Mouse (Mus musculus): ENCODE data around the gene Tradd. TPM values are rescaled to one million over a fixed set of nuclear protein-coding genes. Genes with fewer than 3 reads are reported as not detected.

Gene Tradd
- polyA plus RNA-seq, 1 experiment from 2014 or later = 16.6 TPM

DNA sequence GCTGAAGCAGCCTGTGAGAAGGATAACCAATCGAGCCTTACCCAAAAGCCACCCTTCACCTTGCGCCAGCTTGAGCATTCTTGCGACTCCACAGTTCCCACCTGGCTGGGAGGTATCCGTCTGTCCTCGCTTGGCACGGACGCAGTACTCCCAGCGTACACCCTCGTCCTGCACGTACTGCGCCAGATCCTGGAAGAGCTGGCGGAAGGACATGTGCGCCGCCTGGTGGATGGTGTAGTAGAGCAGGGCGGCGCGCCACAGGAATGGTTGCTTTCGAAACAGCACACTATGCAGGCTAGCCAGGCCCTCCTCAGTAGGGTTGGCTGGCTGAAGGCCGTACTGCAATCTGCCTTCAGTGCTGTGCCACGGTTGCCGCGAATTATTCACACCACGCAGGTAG lies 18.7 kb upstream of the Tradd start:
- Histone ChIP-seq H3K9me3 (no peaks in the 10 kb centered on the region), H3K4me1 (replicated peaks) (peaks cover 10% of the 10 kb centered on the region), H3K27ac (no peak overlapping the region), H3K9ac (replicated peaks) (no peak overlapping the region), H3K4me3 (replicated peaks) (no peak overlapping the region), H3K36me3 (peaks cover 46% of the 10 kb centered on the region), H3K27me3 (peaks cover 45% of the 10 kb centered on the region), H3K4me2 (no peak overlapping the region)
- WGBS = 17% methylated on average over 23 of the region's 23 CpGs
- peak; percentile 37; the same call in 1 of the 2 replicates for ATAC-seq (ENCODE audit: insufficient number of reproducible peaks, insufficient read depth, low FRiP score, low TSS enrichment, low read depth)

DNA sequence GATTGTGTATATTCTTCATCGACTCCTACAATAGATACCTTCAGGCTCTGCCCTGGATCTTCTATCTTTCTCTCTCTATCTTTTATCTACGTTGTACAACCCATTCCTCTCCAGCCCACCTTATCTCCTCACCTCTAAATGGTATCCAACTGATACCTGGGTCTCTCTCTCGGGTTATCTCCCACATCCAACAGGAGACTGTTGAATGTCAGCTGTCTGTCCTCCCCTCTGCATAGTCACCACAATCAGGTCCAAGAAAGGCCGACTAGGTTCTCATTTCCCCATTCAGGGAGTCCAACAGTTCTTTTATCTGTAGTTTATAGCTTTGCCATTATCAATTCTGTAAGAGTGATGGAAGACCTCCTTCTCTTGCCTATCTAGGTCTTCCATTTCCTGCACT lies 17.8 kb upstream of the Tradd start:
- Histone ChIP-seq H3K4me2 (no peak overlapping the region), H3K27me3 (peaks cover 54% of the 10 kb centered on the region), H3K27ac (no peak overlapping the region), H3K4me3 (replicated peaks) (no peak overlapping the region), H3K4me1 (replicated peaks) (peaks cover 8% of the 10 kb centered on the region), H3K9me3 (no peaks in the 10 kb centered on the region), H3K36me3 (peaks cover 46% of the 10 kb centered on the region), H3K9ac (replicated peaks) (no peak overlapping the region)
- WGBS = 89% methylated on average over 4 of the region's 4 CpGs
- ATAC-seq (ENCODE audit: insufficient number of reproducible peaks, insufficient read depth, low FRiP score, low TSS enrichment, low read depth) = no peak

DNA sequence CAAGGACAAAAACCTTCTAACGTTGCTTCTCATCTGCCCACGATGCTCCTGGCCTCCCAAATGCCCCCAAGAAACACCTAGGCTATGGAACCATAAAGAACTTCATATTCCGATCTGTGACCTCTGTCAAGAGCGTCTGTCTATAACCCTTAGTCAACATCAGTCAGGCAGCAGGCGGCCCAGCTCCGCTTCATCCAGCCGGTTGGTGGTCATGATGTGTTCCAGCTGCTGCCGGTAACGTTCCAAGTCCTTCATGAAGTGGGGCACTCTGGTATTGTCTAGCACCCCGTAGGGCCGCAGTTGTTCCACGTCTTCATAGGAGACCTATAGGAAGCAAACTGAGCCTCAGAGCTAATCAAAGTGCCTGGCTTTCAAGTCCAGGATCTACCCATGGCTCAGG lies 17.4 kb upstream of the Tradd start:
- Histone ChIP-seq H3K4me1 (replicated peaks) (peaks cover 8% of the 10 kb centered on the region), H3K27ac (no peak overlapping the region), H3K4me3 (replicated peaks) (no peak overlapping the region), H3K36me3 (peaks cover 44% of the 10 kb centered on the region), H3K9ac (replicated peaks) (no peak overlapping the region), H3K4me2 (no peak overlapping the region), H3K27me3 (peaks cover 58% of the 10 kb centered on the region), H3K9me3 (no peaks in the 10 kb centered on the region)
- no peak for ATAC-seq (ENCODE audit: insufficient number of reproducible peaks, insufficient read depth, low FRiP score, low TSS enrichment, low read depth)
- WGBS = 88% methylated on average over 12 of the region's 12 CpGs

DNA sequence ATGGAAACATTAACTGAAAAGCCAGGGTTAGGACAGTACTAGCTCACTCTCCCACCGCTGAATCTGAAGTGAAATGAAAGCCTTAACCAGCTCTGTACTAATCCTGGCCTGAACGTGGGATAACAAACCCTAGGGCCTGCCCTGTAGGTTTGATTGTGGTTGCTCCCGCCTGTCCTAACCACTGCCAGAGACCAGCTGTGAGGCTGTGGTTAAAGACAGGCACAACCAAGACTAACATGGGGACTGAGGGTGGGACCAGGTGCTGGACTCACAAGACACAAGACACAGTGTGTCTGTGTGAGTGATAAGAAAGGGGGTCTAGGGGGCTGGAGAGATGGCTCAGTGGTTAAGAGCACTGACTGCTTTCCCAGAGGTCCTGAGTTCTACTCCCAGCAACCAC lies 16.2 kb upstream of the Tradd start:
- peaks cover 19% of the 10 kb centered on the region for H3K4me1 ChIP-seq (replicated peaks)
- H3K4me3 ChIP-seq (replicated peaks) = no peak overlapping the region
- no peak overlapping the region for H3K27ac ChIP-seq
- no peak overlapping the region for H3K9ac ChIP-seq (replicated peaks)
- H3K36me3 ChIP-seq = peaks cover 39% of the 10 kb centered on the region
- 62% methylated on average over 3 of the region's 3 CpGs for WGBS
- no peak for ATAC-seq (ENCODE audit: insufficient number of reproducible peaks, insufficient read depth, low FRiP score, low TSS enrichment, low read depth)
- H3K27me3 ChIP-seq = peaks cover 70% of the 10 kb centered on the region
- H3K4me2 ChIP-seq = no peak overlapping the region
- H3K9me3 ChIP-seq = no peaks in the 10 kb centered on the region

DNA sequence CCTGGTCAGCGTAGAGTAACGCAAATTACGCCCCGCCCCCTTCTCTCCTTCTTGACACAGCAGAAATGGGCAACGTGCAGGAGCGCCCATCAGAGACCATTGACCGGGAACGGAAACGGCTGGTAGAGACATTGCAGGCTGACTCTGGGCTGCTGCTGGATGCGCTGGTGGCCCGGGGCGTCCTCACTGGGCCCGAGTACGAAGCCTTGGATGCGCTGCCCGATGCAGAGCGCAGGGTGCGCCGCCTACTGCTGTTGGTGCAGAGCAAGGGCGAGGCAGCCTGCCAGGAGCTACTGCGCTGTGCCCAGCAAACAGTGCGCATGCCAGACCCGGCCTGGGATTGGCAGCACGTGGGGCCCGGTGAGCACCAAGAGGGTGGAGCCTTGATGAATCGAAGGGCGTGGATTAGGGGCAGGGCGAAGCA lies 14.5 kb upstream of the Tradd start:
- Histone ChIP-seq H3K9ac (replicated peaks) (0 out of 2 replicates have a peak overlapping the region, but pooled peaks have one; percentile 34), H3K4me3 (replicated peaks) (peak overlapping the region; percentile 23), H3K27me3 (peaks cover 81% of the 10 kb centered on the region), H3K27ac (no peak overlapping the region), H3K9me3 (no peaks in the 10 kb centered on the region), H3K36me3 (peaks cover 28% of the 10 kb centered on the region), H3K4me1 (replicated peaks) (peaks cover 24% of the 10 kb centered on the region), H3K4me2 (peak overlapping the region; percentile 46)
- WGBS = 4% methylated on average over 28 of the region's 28 CpGs
- ATAC-seq (ENCODE audit: insufficient number of reproducible peaks, insufficient read depth, low FRiP score, low TSS enrichment, low read depth) = no peak

DNA sequence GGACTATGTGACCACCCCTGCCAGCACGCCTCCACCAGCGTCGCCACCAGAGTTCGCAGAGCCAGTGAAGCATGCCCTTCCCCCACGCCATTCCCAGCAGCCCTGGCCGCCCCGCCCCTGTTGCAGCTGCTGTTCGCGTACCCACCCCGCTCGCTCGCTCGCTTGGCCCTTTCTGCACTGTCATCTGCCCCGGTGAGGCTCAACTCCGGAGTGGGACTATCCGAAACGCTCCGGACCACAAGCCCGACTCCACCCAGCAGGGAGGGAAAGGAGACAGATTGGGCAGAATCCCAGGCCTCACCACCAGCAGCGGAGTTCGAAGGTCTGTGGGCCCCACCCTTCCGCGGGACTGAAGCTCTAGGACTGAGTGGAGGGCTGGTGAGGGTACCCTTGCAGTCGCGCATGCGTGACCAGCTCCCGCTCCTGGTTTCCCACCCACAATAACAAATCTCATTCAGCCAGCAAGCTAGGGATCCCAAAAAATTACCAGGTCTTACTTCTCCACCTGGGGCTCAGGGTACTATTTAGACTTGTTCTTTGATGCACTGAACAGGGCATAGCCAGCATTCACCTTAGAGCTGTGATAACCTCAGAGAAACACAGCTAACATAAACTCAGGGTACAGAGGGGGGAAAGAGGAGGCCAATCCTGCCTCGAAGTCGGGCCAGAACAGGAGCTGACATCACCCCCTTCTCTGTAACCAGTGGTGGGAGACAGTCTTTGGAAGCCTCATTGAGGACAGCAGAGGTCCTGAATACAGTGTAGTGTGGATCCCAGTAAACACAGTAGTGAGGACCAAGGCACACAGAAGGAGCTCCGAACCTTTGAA lies 12.1 kb upstream of the Tradd start:
- H3K9me3 ChIP-seq = no peaks in the 10 kb centered on the region
- ATAC-seq (ENCODE audit: insufficient number of reproducible peaks, insufficient read depth, low FRiP score, low TSS enrichment, low read depth) = peak; percentile 67; the same call in 1 of the 2 replicates
- peak overlapping the region; percentile 44 for H3K4me3 ChIP-seq (replicated peaks)
- peaks cover 97% of the 10 kb centered on the region for H3K27me3 ChIP-seq
- H3K36me3 ChIP-seq = peaks cover 9% of the 10 kb centered on the region
- 3% methylated on average over 30 of the region's 30 CpGs for WGBS
- no peak overlapping the region for H3K27ac ChIP-seq
- H3K4me2 ChIP-seq = peak overlapping the region; percentile 85
- peak overlapping the region; percentile 55 for H3K9ac ChIP-seq (replicated peaks)
- H3K4me1 ChIP-seq (replicated peaks) = peaks cover 26% of the 10 kb centered on the region

DNA sequence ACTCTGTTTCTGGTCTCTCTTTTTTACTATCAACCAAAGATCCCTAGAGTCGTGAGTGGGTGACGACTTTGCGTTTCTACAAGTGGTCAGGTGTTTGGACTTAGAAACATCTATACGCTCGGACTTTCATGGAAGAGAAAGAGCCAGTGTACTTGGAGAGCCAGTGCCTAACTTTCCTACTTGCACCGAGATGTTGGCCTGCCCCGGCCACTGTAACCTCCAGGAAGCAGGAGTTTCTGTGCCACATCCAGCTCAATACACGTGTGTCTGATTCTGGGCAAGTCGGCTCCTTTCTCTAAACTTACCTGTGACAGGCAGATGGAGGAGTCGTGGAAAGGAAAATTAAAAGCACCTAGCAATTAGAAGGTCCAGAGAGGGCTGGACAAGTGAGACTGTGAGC lies 11.4 kb upstream of the Tradd start, which contains the start of gene Nol3:
TSS of gene Nol3 (plus strand) at position 301 of the 400 bp plus-strand sequence.
- Histone ChIP-seq H3K9ac (replicated peaks) (peak within 1 kb of the TSS; percentile 55), H3K4me3 (replicated peaks) (peak within 1 kb of the TSS; percentile 44), H3K4me2 (peak within 1 kb of the TSS; percentile 85), H3K9me3 (no peaks in the 10 kb centered on the region), H3K4me1 (replicated peaks) (peaks cover 27% of the 10 kb centered on the region), H3K27ac (no peak within 1 kb of the TSS), H3K27me3 (peaks cover 99% of the 10 kb centered on the region), H3K36me3 (peaks cover 6% of the 10 kb centered on the region; the same call in 1 of the 2 replicates)
- WGBS = 6% methylated on average over 10 of the region's 10 CpGs
- ATAC-seq (ENCODE audit: insufficient number of reproducible peaks, insufficient read depth, low FRiP score, low TSS enrichment, low read depth) = no peak

DNA sequence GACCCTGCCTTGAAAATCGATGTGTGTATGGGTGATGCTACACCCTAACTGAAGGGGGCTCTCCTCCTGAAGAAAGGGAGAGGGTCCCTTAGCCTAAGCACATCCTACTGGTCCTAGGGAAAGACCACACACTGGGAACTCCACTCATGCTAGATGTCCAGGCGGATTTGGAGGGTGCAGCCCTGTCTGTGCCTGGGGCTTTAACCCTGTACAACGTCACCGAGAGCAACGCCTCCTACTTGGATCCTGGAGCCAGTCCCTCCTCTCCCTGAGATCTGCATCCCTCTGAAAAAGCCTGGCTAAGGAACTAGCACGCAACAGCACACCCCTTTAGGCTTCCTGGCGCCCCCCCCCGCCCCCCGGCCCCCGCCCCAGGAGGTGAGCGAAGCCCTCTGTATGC lies 11.0 kb upstream of the Tradd start:
- Histone ChIP-seq H3K27me3 (peaks cover 99% of the 10 kb centered on the region), H3K4me1 (replicated peaks) (peaks cover 32% of the 10 kb centered on the region), H3K27ac (no peak overlapping the region), H3K36me3 (peaks cover 5% of the 10 kb centered on the region; the same call in 1 of the 2 replicates), H3K9ac (replicated peaks) (no peak overlapping the region), H3K9me3 (no peaks in the 10 kb centered on the region), H3K4me3 (replicated peaks) (peak overlapping the region; percentile 44), H3K4me2 (peak overlapping the region; percentile 85)
- ATAC-seq (ENCODE audit: insufficient number of reproducible peaks, insufficient read depth, low FRiP score, low TSS enrichment, low read depth) = no peak
- WGBS = 6% methylated on average over 10 of the region's 11 CpGs

DNA sequence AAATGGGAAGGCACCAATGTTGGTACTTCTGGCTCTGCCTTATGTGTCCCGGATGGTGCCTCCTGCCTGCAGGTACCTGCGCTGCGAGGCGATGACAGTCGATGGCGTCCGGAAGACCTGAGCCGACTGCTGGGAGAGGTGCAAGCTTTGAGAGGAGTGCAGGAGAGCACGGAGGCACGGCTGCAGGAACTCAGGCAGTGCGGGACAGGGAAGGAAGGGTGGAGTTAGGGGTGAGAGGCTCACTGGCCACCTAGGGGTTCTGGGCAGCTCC lies 6.4 kb upstream of the Tradd start:
- Histone ChIP-seq H3K36me3 (no peaks in the 10 kb centered on the region), H3K4me1 (replicated peaks) (peaks cover 41% of the 10 kb centered on the region), H3K9ac (replicated peaks) (no peak overlapping the region), H3K27me3 (peaks cover 99% of the 10 kb centered on the region), H3K27ac (no peak overlapping the region), H3K4me2 (peak overlapping the region; percentile 33), H3K9me3 (peaks cover 6% of the 10 kb centered on the region; the same call in 1 of the 2 replicates), H3K4me3 (replicated peaks) (peak overlapping the region; percentile 13; the same call in 1 of the 2 replicates)
- no peak for ATAC-seq (ENCODE audit: insufficient number of reproducible peaks, insufficient read depth, low FRiP score, low TSS enrichment, low read depth)
- WGBS = 3% methylated on average over 11 of the region's 11 CpGs

DNA sequence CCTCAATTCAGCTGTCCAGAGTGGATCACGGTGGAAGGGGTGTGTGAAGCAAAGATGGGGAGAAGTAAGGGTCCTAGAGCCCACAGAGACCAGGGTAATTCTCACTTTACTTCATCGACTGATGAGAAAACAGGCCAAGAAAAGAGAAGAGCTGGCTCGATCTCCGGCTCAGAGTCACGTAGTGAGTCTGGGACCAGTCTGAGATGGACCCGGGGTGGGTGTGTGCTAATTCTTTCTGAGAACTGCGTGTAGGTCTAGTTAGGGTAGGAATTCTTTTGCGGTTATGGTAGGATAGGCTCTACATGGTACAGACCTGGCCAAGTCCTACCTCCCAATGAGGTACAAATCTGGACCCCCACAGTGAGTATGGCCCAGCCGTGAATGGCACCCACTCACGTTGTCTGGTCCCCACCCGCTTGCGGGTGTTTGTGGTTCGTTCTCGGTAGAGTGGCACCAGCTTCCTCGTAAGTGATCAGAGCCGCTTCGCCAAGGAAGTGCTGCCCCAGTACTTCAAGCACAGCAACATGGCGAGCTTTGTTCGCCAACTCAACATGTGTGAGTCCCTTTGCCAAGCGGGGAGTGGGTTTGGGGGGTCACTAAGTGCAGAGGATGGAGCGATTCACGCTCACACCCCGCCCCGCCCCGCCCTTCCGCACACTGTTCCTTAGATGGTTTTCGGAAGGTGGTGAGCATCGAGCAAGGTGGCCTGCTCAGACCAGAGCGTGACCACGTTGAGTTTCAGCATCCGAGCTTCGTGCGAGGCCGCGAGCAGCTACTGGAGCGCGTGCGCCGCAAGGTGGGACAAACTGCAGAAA lies 5.9 kb upstream of the Tradd start:
- Histone ChIP-seq H3K4me3 (replicated peaks) (peak overlapping the region; percentile 51), H3K4me2 (peak overlapping the region; percentile 86), H3K27me3 (peaks cover 99% of the 10 kb centered on the region), H3K9ac (replicated peaks) (no peak overlapping the region), H3K4me1 (replicated peaks) (peaks cover 36% of the 10 kb centered on the region), H3K27ac (no peak overlapping the region), H3K36me3 (no peaks in the 10 kb centered on the region), H3K9me3 (peaks cover 6% of the 10 kb centered on the region; the same call in 1 of the 2 replicates)
- WGBS = 2% methylated on average over 39 of the region's 39 CpGs
- peak; percentile 0; the same call in 1 of the 2 replicates for ATAC-seq (ENCODE audit: insufficient number of reproducible peaks, insufficient read depth, low FRiP score, low TSS enrichment, low read depth)

DNA sequence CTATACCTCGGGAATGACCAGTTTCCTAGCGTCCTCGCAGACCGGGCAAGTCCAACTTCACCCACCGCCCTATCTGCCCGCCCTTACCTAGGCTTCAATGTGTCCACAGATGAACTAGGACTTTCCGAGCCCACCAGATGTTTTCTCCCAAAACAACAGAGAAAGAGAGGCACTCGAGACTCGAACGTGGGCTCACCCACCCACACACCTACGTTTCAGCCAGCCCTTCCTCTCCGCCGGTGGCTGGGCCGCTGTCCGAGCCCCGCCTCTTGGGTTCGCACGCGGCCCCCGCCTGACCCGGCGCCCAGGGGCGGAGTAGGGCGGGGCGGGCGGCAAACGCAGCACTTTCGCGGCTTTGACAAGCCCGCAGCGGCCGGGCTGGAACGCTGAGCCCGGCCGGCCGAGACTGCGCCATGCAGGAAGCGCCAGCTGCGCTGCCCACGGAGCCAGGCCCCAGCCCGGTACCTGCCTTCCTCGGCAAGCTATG lies 5.1 kb upstream of the Tradd start, which contains the start of gene Hsf4:
TSS of gene Hsf4 (plus strand) at position 341 of the 487 bp plus-strand sequence.
- H3K27ac ChIP-seq = no peak within 1 kb of the TSS
- under 1% methylated on average over 42 of the region's 42 CpGs for WGBS
- no peak for ATAC-seq (ENCODE audit: insufficient number of reproducible peaks, insufficient read depth, low FRiP score, low TSS enrichment, low read depth)

More for the DNA sequence above, 5.1 kb upstream of the Tradd start, which contains the start of gene Hsf4:
- Histone ChIP-seq H3K4me3 (replicated peaks) (peak within 1 kb of the TSS; percentile 51), H3K9ac (replicated peaks) (peak within 1 kb of the TSS; percentile 57), H3K36me3 (no peaks in the 10 kb centered on the region), H3K4me2 (peak within 1 kb of the TSS; percentile 86), H3K9me3 (peaks cover 6% of the 10 kb centered on the region; the same call in 1 of the 2 replicates), H3K27me3 (peaks cover 99% of the 10 kb centered on the region), H3K4me1 (replicated peaks) (peaks cover 40% of the 10 kb centered on the region)

Data from limb, embryonic 12.5 days (tissue).